Mouse (Mus musculus) cerebellum, postnatal 4 days (tissue): ENCODE data around the gene Tnp2.
A peak's percentile ranks its signal among the peaks of the same experiment; 100 is the strongest.
"Not testable (repeated sequence)": the region's sequence is repeated elsewhere in the genome, so short reads cannot be mapped to it uniquely, and the experiment has no call there.

ENCODE experiments used
- DNase-seq, 2 experiments: peaks; one replicate each; pipeline ENCODE4 v3.0.0; 2022; ENCODE audit warnings: low spot score in 2 of 2, mixed read lengths in 1 of 2

Gene Tnp2

GRCm38 (mm10) chr16:10788271-10788670 lies at the start of gene Tnp2:
TSS of gene Tnp2 (minus strand) at chr16:10788660.
- DNase-seq, result no peak

GRCm38 (mm10) chr16:10837903-10838302 lies 49.4 kb upstream of the Tnp2 start:
- DNase-seq, result no peak

GRCm38 (mm10) chr16:10837250-10837649 lies 48.8 kb upstream of the Tnp2 start:
- no peak for DNase-seq

DNA sequence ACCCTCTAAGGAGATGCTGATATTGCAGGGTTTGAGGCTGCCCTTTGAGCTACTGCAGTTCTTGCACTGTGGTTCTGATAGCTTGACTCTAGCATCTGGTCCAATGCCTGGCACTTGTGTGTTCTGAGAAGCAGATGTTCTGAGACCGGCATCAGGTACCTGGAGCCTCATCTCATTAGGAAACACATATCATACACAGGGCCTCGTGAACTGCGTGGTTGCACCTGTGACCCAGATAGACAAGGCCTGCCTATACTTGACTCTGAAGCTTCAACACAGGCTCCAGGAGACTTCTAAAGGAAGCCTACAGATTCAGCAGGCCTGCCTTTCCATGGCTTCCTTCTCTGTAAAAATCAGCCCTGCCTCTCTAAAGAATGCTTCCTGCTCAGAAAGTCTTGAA lies 47.9 kb upstream of the Tnp2 start:
- DNase-seq, result no peak

DNA sequence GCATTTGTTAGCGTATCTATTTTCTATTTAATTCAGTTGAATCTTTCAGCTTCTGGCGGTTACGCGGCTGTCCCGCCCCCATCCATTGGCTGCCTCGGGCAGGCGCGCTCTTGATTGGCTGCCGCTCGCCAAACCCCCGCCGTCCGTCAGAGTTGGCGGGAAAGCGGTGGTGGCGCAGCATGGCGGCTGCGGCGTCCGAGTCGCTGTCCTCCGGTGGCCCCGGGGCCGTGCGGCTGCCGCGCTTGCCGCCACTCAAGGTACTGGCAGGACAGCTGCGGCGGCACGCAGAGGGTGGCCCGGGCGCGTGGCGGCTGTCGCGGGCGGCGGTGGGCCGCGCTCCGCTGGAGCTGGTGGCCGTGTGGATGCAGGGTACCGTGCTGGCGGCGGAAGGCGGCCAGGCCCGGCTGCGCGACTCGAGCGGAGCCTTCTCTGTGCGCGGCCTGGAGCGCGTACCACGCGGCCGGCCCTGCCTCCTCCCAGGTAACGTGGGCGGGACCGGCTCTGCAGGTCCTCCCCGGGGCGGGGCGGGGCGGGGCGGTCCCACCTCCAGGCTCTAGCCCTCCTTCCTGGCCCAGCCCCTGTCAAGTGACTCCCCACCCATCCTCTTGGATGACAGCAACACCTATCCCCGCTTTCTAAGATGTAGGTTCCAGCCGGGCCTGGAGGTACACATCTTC lies 46.6 kb upstream of the Tnp2 start, which contains the start of gene Rmi2:
TSS of gene Rmi2 (plus strand) at position 149 of the 677 bp plus-strand sequence.
- DNase-seq, result peak; percentile 53 to 85

DNA sequence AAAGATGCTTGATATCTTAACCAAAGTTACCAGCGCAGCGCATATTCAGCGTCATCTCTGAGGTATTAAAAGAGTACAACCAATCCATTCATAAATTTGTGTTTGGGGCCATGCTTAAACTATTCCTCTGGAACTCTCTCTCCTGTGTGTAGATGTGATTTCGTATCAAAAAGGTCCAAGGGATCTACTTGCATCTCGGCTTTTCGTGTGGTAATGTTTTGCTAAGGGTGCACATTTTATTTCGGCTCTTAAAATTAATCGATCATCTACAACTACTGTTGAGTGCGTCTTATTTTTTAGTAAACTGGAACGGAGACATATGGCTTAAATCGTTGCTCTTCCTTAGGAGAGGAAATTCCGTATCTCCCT lies 46.1 kb upstream of the Tnp2 start:
- DNase-seq, result no peak

GRCm38 (mm10) chr16:10828461-10828805 lies 40.0 kb upstream of the Tnp2 start:
- no peak for DNase-seq

- DNase-seq, result no peak
These were observed 39.5 kb upstream of the Tnp2 start for GRCm38 (mm10) chr16:10827766-10828460.

- DNase-seq, result no peak
These were observed 38.8 kb upstream of the Tnp2 start for GRCm38 (mm10) chr16:10827269-10827668.

- no peak for DNase-seq
These were observed 37.4 kb upstream of the Tnp2 start for GRCm38 (mm10) chr16:10825840-10826239.

GRCm38 (mm10) chr16:10824536-10824935 lies 36.1 kb upstream of the Tnp2 start:
- no peak for DNase-seq

- no peak for DNase-seq
These were observed 32.9 kb upstream of the Tnp2 start for GRCm38 (mm10) chr16:10821387-10821786.

DNA sequence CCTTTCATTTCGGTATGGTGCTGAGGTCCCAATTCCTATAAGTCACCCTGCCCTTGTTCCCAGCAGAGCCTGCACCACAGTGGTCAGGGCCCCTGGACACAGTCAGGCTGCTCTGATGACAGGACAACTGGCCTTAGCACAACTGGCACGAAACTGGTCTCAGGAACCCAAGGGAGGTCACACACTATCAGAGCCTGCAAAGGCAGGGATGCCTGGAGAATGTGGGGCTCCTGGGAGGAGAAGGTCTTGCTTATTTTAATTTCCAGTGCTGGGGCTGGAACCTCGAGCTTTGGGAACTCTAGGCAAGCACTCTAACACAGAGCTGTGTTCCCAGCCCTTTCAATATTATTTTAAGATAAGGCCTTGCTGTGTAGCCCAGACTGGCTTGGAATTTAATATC lies 31.5 kb upstream of the Tnp2 start:
- DNase-seq, result no peak

DNA sequence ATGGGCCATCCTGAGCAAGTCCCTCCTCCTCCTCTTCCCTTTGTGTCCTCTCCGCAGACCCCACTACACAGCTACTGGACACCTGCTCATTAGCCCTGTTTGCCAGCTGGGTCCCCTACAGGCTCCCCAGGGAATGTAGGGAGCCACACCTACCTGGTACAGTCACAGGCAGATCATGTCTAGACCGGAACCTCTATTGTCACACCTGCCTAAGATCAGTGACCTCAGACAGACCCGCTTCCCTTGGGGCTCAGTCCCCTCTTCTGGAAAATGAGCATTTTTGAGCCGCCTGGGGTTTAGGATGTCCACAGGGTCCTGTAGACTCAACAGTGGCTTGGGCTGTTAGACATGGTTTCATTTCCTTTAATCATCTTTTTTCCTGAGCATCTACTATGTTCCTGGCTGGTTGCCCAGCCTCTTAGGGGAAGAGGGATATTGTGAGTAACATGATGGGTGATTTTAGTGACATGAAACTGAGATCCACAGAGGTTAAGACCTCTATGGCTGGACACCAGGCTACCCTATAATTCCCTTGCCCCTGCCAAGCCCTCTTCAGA lies 30.2 kb upstream of the Tnp2 start:
- no peak for DNase-seq

DNA sequence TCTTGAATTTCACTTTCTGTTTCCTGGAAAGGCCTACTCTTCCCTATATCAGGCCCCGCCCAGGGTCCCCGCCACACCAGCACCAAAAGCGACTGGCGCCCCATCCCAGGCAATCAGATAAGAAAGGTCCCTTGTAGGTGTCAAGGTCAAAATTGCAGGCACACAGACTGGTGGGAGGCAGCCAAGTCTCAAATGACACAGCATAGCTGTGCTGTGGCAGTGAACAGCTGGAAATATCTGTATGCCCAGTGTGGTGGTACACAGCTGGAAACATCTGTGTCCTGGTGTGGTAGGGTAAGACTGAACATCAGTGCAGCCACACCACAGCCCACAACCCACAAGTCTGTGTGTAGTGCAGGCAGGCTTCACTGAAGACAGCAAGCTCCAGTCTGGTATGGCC lies 26.4 kb upstream of the Tnp2 start:
- no peak for DNase-seq

- DNase-seq, result no peak
These were observed 25.3 kb upstream of the Tnp2 start for GRCm38 (mm10) chr16:10813726-10814125.

DNA sequence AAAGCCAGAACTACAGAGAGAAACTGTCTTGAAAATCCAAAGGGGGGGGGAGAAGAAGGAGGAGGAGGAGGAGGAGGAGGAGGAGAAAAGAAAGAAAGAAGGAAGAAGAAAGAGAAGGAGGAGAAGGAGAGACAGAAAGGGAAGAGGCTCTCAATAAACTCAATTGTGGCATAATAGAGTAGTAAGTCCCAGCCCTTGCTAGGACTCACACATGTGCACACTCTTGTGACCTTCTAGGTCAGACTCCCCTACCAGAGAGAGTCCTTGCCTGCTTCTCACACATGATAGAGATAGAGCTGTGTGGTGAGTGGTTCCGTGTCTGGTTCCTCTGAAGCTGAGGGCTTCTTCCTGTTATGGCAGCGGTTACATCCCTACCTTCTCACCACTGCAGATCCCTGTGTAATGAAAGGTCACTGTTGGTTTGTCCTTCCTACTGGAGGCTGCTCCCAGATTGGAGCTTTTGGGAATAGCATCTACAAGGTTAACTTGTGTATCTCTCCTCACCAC lies 24.5 kb upstream of the Tnp2 start, which contains the start of gene Gm11172:
TSS of gene Gm11172 (plus strand) at position 51 of the 507 bp plus-strand sequence.
- DNase-seq, result no peak

GRCm38 (mm10) chr16:10810376-10810775 lies 21.9 kb upstream of the Tnp2 start:
- no peak for DNase-seq

- DNase-seq, result no peak
These were observed 17.5 kb upstream of the Tnp2 start, which contains the start of gene Prm1 for GRCm38 (mm10) chr16:10805789-10806527. TSS of gene Prm1 (minus strand) at chr16:10805839.

GRCm38 (mm10) chr16:10802420-10802819 lies 14.0 kb upstream of the Tnp2 start:
- DNase-seq, result not testable (repeated sequence)

GRCm38 (mm10) chr16:10796034-10796433 lies 7.6 kb upstream of the Tnp2 start, which contains the start of gene Prm2:
TSS of gene Prm2 (minus strand) at chr16:10796134.
- DNase-seq, result no peak

DNA sequence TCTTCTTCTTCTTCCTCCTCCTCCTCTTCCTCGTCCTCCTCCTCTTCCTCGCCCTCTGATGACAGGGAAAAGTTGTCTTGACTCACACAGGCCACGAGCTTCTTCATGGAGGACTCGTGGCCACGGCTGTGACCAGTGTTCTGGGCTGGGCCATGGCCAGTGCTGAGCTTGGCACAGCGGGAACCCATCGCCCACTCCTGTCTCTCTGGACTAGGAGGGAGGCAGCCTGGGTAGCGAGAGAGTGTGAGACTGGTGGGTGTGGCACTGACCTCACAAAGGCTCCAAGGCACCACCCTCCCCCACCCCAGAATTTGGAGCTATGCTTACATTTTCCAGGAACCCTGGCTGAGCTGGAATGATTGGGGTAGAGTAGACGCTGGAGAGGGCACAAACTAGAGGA lies 2.2 kb upstream of the Tnp2 start, which contains the start of gene Prm3:
TSS of gene Prm3 (minus strand) at position 213 of the 400 bp plus-strand sequence.
- no peak for DNase-seq
